Mouse (Mus musculus) CD4-positive helper T cell, adult 2 months (primary cell): Measurements from ENCODE around the gene Elovl6.

ENCODE experiments used
- DNase-seq: peaks from one replicate; pipeline ENCODE4 v3.0.0-alpha.2; 2012; ENCODE audit warnings: low read depth, missing footprints, low spot score

The Elovl6 gene

GRCm38 (mm10) chr3:129565458-129565857 lies 33.3 kb downstream of the Elovl6 start:
- DNase-seq: peak; percentile 20

GRCm38 (mm10) chr3:129566013-129566412 lies 33.9 kb downstream of the Elovl6 start:
- no peak for DNase-seq

GRCm38 (mm10) chr3:129566876-129567275 lies 34.7 kb downstream of the Elovl6 start:
- DNase-seq: no peak

GRCm38 (mm10) chr3:129568506-129568905 lies 36.4 kb downstream of the Elovl6 start:
- no peak for DNase-seq

GRCm38 (mm10) chr3:129570989-129571388 lies 38.8 kb downstream of the Elovl6 start:
- DNase-seq: no peak

GRCm38 (mm10) chr3:129571642-129572041 lies 39.5 kb downstream of the Elovl6 start:
- no peak for DNase-seq

GRCm38 (mm10) chr3:129572959-129573358 lies 40.8 kb downstream of the Elovl6 start:
- DNase-seq: no peak

- no peak for DNase-seq
Observed at GRCm38 (mm10) chr3:129573609-129574008, 41.5 kb downstream of the Elovl6 start.

- DNase-seq: no peak
Observed at GRCm38 (mm10) chr3:129575086-129575485, 42.9 kb downstream of the Elovl6 start.

- no peak for DNase-seq
Observed at GRCm38 (mm10) chr3:129576522-129576921, 44.4 kb downstream of the Elovl6 start.

- DNase-seq: no peak
Observed at GRCm38 (mm10) chr3:129578741-129579475, 46.8 kb downstream of the Elovl6 start.

- DNase-seq: no peak
Observed at GRCm38 (mm10) chr3:129581024-129581423, 48.9 kb downstream of the Elovl6 start.

GRCm38 (mm10) chr3:129582449-129582848 lies 50.3 kb downstream of the Elovl6 start:
- no peak for DNase-seq

GRCm38 (mm10) chr3:129583290-129583689 lies 51.1 kb downstream of the Elovl6 start:
- no peak for DNase-seq

GRCm38 (mm10) chr3:129587916-129588315 lies 55.8 kb downstream of the Elovl6 start:
- no peak for DNase-seq

- no peak for DNase-seq
Observed at GRCm38 (mm10) chr3:129588753-129589152, 56.6 kb downstream of the Elovl6 start.

- DNase-seq: no peak
Observed at GRCm38 (mm10) chr3:129589705-129590104, 57.5 kb downstream of the Elovl6 start.

- peak; percentile 76 for DNase-seq
Observed at GRCm38 (mm10) chr3:129590548-129591226, 58.5 kb downstream of the Elovl6 start.

- no peak for DNase-seq
Observed at GRCm38 (mm10) chr3:129591251-129591650, 59.1 kb downstream of the Elovl6 start.

GRCm38 (mm10) chr3:129591761-129592160 lies 59.6 kb downstream of the Elovl6 start:
- DNase-seq: no peak

- DNase-seq: no peak
Observed at GRCm38 (mm10) chr3:129593001-129593400, 60.8 kb downstream of the Elovl6 start.

GRCm38 (mm10) chr3:129593735-129594134 lies 61.6 kb downstream of the Elovl6 start:
- no peak for DNase-seq

GRCm38 (mm10) chr3:129596098-129596497 lies 63.9 kb downstream of the Elovl6 start:
- DNase-seq: no peak
